Mouse (Mus musculus): Measurements from ENCODE around the gene Slc22a20. TPM values are rescaled to one million over a fixed set of nuclear protein-coding genes. Genes with fewer than 3 reads are reported as not detected.
A peak's percentile ranks its signal among the peaks of the same experiment; 100 is the strongest.

Gene Slc22a20
- polyA plus RNA-seq, 1 experiment from 2014 or later = not detected

DNA sequence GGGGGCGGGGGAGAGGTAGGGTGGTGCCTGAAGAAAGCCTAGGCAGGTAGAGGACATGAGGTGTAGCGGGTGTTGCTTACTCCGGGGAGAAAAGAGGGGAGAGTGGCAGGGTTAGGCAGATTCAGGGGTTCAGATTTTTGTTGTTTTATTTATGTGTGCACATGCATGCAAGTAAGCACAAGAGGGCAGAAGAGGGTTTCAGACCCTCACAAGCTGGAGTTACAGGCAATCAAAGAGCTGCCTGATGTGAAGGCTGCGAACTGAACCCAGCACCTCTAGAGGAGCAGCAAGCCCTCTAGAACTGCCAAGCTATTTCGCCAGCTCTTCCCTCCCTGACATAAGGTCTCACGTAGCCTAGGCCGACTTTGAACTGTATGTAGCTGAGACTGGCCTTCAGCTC is 30.6 kb upstream of the Slc22a20 start:
- Histone ChIP-seq H3K4me3 (replicated peaks; ENCODE audit: low read depth, low read length) (no peak overlapping the region), H3K4me2 (ENCODE audit: low read length) (no peak overlapping the region)

DNA sequence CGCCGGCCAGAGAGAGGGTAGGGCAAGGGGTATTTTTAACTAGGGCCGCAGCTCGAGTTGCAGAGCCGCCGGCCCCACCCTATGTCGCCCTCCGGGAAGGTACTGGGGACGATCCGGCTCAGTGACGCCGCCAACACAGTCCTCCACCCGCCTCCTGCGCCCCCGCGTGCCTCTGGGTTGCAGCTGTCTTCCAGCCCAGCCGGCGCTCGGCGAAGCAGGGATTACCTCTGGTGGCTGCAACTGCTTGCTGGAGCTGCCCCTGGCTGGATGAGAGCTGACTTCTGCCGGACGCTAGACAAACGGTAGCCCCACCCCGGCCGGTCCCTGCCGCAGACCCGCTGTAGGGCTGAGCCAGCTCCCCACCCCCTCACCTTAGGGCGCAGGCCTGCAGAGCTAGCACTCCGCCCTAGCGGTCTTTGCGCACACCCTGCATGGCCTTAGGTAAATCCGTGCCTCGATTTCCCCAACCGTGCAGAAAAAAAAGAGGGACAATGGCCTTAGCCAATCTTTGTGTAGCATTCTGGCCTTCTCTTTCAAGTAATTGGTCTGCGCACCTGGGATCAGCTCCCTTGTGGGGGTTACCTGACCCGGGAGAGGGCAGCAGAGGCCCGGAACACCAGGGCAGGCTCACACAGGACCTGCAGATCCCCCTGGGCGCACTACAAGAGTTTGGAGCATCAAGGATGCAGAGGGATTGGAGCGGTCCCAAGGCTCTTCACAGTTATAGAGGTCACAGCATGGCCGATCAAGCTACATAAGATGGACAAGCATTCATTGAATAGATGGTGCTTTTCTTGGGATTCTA is 29.8 kb upstream of the Slc22a20 start, which contains the start of gene Capn1:
Capn1 (minus strand) TSS at position 387 of the 805 bp plus-strand sequence.
- H3K27ac ChIP-seq (replicated peaks; ENCODE audit: low read depth, low read length) = peak within 1 kb of the TSS; percentile 14; the same call in 1 of the 2 replicates
- 3% methylated on average over 40 of the region's 40 CpGs for WGBS
- H3K4me3 ChIP-seq (replicated peaks; ENCODE audit: low read depth, low read length) = peak within 1 kb of the TSS; percentile 43
- H3K36me3 ChIP-seq (ENCODE audit: control insufficient read depth, insufficient read depth, low read length) = no peaks in the 10 kb centered on the region
- DNase-seq (peak; percentile 82), ATAC-seq (ENCODE audit: low FRiP score, low TSS enrichment) (peak; percentile 68)
- H3K4me1 ChIP-seq (ENCODE audit: control insufficient read depth, insufficient read depth, low read length) = no peaks in the 10 kb centered on the region
- H3K9ac ChIP-seq (replicated peaks; ENCODE audit: low read length) = peak within 1 kb of the TSS; percentile 62
- peaks cover 7% of the 10 kb centered on the region; the same call in 1 of the 2 replicates for H3K27me3 ChIP-seq (ENCODE audit: control insufficient read depth, insufficient read depth, low read length)
- no peaks in the 10 kb centered on the region for H3K9me3 ChIP-seq (ENCODE audit: control insufficient read depth, low read length)
- H3K4me2 ChIP-seq (ENCODE audit: low read length) = peak within 1 kb of the TSS; percentile 81

More for the DNA sequence above, 30.6 kb upstream of the Slc22a20 start:
- Histone ChIP-seq H3K9ac (replicated peaks; ENCODE audit: low read length) (no peak overlapping the region), H3K4me1 (ENCODE audit: control insufficient read depth, insufficient read depth, low read length) (no peaks in the 10 kb centered on the region), H3K9me3 (ENCODE audit: control insufficient read depth, low read length) (no peaks in the 10 kb centered on the region), H3K27me3 (ENCODE audit: control insufficient read depth, insufficient read depth, low read length) (peaks cover 7% of the 10 kb centered on the region; the same call in 1 of the 2 replicates), H3K27ac (replicated peaks; ENCODE audit: low read depth, low read length) (no peak overlapping the region), H3K36me3 (ENCODE audit: control insufficient read depth, insufficient read depth, low read length) (no peaks in the 10 kb centered on the region)
- WGBS = 41% methylated on average over 7 of the region's 7 CpGs
- no peak for ATAC-seq (ENCODE audit: low FRiP score, low TSS enrichment)
- DNase-seq = peak; percentile 46

DNA sequence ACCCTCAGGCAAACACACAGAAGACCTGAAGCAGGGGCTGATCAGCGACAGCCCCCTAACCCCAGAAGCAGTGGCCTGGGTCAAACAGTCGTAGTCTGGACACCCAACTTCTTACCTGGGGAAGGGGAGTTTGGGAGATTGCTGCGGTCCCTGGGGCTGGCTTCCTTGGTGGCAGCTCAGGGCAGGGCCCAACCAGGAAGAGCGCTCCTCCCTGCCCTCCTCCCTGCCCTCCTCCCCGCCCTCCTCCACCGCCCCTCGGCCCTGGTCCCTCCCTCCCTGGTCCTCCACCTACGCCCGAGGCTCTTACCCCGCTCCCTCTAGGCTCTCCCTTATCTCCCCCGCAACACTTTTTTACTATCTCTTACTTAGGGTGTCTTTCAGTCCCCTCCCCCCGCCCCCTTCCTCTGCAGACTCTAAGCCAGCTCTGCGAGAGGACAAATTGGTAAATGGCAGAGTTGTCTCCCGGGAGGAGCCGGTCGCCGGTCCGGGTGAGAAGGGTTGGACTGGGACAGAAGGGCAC is 29.1 kb upstream of the Slc22a20 start:
- peaks cover 7% of the 10 kb centered on the region; the same call in 1 of the 2 replicates for H3K27me3 ChIP-seq (ENCODE audit: control insufficient read depth, insufficient read depth, low read length)
- no peaks in the 10 kb centered on the region for H3K9me3 ChIP-seq (ENCODE audit: control insufficient read depth, low read length)
- WGBS = 2% methylated on average over 18 of the region's 18 CpGs
- H3K36me3 ChIP-seq (ENCODE audit: control insufficient read depth, insufficient read depth, low read length) = no peaks in the 10 kb centered on the region
- H3K4me2 ChIP-seq (ENCODE audit: low read length) = peak overlapping the region; percentile 81
- peak overlapping the region; percentile 62 for H3K9ac ChIP-seq (replicated peaks; ENCODE audit: low read length)
- peak overlapping the region; percentile 43 for H3K4me3 ChIP-seq (replicated peaks; ENCODE audit: low read depth, low read length)
- ATAC-seq (ENCODE audit: low FRiP score, low TSS enrichment) (peak; percentile 57), DNase-seq (peak; percentile 46)
- H3K27ac ChIP-seq (replicated peaks; ENCODE audit: low read depth, low read length) = no peak overlapping the region
- no peaks in the 10 kb centered on the region for H3K4me1 ChIP-seq (ENCODE audit: control insufficient read depth, insufficient read depth, low read length)

DNA sequence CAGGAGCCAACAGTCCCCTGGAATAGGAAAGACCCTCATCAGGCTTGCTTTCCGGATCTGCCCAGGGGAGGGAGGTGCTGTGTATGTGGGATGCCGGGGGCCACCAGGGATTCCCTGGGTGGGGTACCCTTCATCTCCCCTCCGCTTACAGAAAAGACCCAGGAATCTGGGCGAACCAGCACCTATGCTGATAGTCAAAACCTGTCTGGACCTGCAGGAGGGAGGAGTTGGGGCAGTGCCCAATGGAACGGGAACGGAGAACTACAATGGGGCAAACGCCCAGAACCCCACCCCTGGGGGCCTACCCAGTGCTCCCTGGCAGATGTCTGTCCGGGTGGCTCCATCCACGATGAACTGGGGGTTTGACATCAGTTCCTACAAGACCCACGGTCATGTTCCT is 27.7 kb upstream of the Slc22a20 start:
- Histone ChIP-seq H3K27me3 (ENCODE audit: control insufficient read depth, insufficient read depth, low read length) (peaks cover 7% of the 10 kb centered on the region; the same call in 1 of the 2 replicates), H3K4me3 (replicated peaks; ENCODE audit: low read depth, low read length) (no peak overlapping the region), H3K4me2 (ENCODE audit: low read length) (no peak overlapping the region), H3K36me3 (ENCODE audit: control insufficient read depth, insufficient read depth, low read length) (no peaks in the 10 kb centered on the region), H3K9me3 (ENCODE audit: control insufficient read depth, low read length) (no peaks in the 10 kb centered on the region), H3K4me1 (ENCODE audit: control insufficient read depth, insufficient read depth, low read length) (no peaks in the 10 kb centered on the region), H3K9ac (replicated peaks; ENCODE audit: low read length) (no peak overlapping the region), H3K27ac (replicated peaks; ENCODE audit: low read depth, low read length) (no peak overlapping the region)
- ATAC-seq (ENCODE audit: low FRiP score, low TSS enrichment) = no peak
- no peak for DNase-seq
- 86% methylated on average over 10 of the region's 10 CpGs for WGBS

DNA sequence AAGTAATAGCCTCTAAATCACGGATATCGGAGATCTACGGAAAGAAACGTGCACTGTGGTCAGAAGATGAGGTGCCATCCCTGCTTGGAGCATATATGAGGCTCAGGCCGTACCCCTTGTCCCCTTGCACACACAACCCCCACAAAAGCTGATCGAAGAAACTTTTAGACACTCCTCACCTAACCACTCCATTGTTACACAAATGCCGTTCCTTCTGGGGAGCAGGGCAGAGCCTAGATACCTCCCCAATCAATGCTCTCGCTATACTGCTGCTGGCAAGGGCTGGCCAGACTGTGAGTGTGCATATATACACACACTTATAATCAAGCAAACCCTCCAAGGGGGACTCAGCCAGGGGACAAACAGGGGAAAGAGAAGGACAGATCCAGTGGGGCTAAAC is 23.2 kb upstream of the Slc22a20 start:
- 67% methylated on average over 8 of the region's 8 CpGs for WGBS
- no peak overlapping the region for H3K4me3 ChIP-seq (replicated peaks; ENCODE audit: low read depth, low read length)
- H3K27ac ChIP-seq (replicated peaks; ENCODE audit: low read depth, low read length) = no peak overlapping the region
- DNase-seq (no peak), ATAC-seq (ENCODE audit: low FRiP score, low TSS enrichment) (no peak)
- no peak overlapping the region for H3K9ac ChIP-seq (replicated peaks; ENCODE audit: low read length)
- no peak overlapping the region for H3K4me2 ChIP-seq (ENCODE audit: low read length)
- H3K9me3 ChIP-seq (ENCODE audit: control insufficient read depth, low read length) = no peaks in the 10 kb centered on the region
- H3K4me1 ChIP-seq (ENCODE audit: control insufficient read depth, insufficient read depth, low read length) = no peaks in the 10 kb centered on the region
- no peaks in the 10 kb centered on the region for H3K36me3 ChIP-seq (ENCODE audit: control insufficient read depth, insufficient read depth, low read length)
- H3K27me3 ChIP-seq (ENCODE audit: control insufficient read depth, insufficient read depth, low read length) = no peaks in the 10 kb centered on the region; the same call in 1 of the 2 replicates

DNA sequence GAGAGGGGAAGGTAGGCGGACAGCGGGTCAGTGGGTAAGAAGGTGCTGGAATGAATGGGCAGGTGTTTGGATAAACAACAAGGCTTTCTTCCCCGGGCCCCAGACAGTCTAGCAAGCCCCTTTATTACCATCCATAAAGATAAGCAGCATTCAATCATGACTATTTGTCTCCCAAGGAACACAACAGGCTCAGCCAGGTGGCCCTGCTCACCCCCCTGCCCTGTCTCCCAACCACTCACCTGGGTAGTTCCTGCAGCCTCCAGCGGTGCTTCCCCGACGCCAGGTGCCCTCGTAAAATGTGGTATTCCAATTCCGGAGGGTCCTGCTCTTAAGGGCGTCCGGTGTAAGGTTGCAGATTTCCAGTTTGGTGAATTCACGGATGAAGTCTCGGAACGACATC is 21.1 kb upstream of the Slc22a20 start:
- no peaks in the 10 kb centered on the region for H3K36me3 ChIP-seq (ENCODE audit: control insufficient read depth, insufficient read depth, low read length)
- WGBS = 94% methylated on average over 13 of the region's 13 CpGs
- H3K9ac ChIP-seq (replicated peaks; ENCODE audit: low read length) = no peak overlapping the region
- no peak overlapping the region for H3K4me3 ChIP-seq (replicated peaks; ENCODE audit: low read depth, low read length)
- H3K4me2 ChIP-seq (ENCODE audit: low read length) = no peak overlapping the region
- DNase-seq (no peak), ATAC-seq (ENCODE audit: low FRiP score, low TSS enrichment) (no peak)
- H3K27me3 ChIP-seq (ENCODE audit: control insufficient read depth, insufficient read depth, low read length) = no peaks in the 10 kb centered on the region
- H3K27ac ChIP-seq (replicated peaks; ENCODE audit: low read depth, low read length) = no peak overlapping the region
- H3K4me1 ChIP-seq (ENCODE audit: control insufficient read depth, insufficient read depth, low read length) = no peaks in the 10 kb centered on the region
- no peaks in the 10 kb centered on the region for H3K9me3 ChIP-seq (ENCODE audit: control insufficient read depth, low read length)

DNA sequence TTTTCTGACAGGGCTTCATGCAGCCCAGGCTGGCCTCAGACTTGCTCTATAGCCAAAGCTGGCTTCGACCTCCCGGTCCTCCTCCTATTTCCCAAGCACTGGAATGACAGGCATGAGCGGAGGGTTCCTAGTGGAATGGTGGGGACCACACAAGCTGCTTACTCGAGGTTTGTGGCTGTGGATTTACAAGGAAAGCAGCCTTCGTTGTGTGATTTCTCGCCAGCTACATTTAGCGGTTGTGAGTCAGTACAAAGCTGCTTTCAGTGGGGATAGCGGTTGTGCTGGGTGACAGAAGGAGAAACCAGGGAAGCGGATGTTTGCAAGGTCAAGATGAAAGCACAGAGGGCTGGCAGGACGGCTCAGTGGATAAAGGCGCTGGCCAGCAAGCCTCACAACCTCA is 19.6 kb upstream of the Slc22a20 start:
- Histone ChIP-seq H3K27me3 (ENCODE audit: control insufficient read depth, insufficient read depth, low read length) (no peaks in the 10 kb centered on the region), H3K9ac (replicated peaks; ENCODE audit: low read length) (no peak overlapping the region), H3K27ac (replicated peaks; ENCODE audit: low read depth, low read length) (no peak overlapping the region), H3K4me1 (ENCODE audit: control insufficient read depth, insufficient read depth, low read length) (no peaks in the 10 kb centered on the region), H3K9me3 (ENCODE audit: control insufficient read depth, low read length) (no peaks in the 10 kb centered on the region), H3K36me3 (ENCODE audit: control insufficient read depth, insufficient read depth, low read length) (no peaks in the 10 kb centered on the region), H3K4me3 (replicated peaks; ENCODE audit: low read depth, low read length) (no peak overlapping the region), H3K4me2 (ENCODE audit: low read length) (no peak overlapping the region)
- 62% methylated on average over 11 of the region's 11 CpGs for WGBS
- no peak for DNase-seq
- no peak for ATAC-seq (ENCODE audit: low FRiP score, low TSS enrichment)

DNA sequence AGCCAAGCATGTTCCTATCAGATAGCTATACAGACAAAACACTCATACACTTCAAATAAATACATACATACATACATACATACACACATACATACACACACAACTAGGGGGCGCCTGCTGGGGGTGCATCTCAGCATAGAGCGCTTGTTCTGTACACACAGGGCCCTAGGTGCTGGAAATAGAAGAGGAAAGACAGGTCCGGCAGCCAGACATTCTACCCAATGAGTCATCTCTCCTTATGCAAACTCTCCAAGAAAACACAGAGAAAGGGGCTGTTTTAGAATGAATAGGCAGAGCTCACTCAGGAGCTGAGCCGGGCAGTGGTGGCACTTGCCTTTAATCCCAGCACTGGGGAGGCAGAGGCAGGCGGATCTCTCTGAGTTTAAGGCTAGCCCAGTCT is 14.0 kb upstream of the Slc22a20 start:
- no peaks in the 10 kb centered on the region for H3K27me3 ChIP-seq (ENCODE audit: control insufficient read depth, insufficient read depth, low read length)
- no peaks in the 10 kb centered on the region for H3K9me3 ChIP-seq (ENCODE audit: control insufficient read depth, low read length)
- no peak overlapping the region for H3K4me3 ChIP-seq (replicated peaks; ENCODE audit: low read depth, low read length)
- no peaks in the 10 kb centered on the region for H3K4me1 ChIP-seq (ENCODE audit: control insufficient read depth, insufficient read depth, low read length)
- WGBS = 73% methylated on average over 5 of the region's 5 CpGs
- no peak overlapping the region for H3K27ac ChIP-seq (replicated peaks; ENCODE audit: low read depth, low read length)
- no peaks in the 10 kb centered on the region for H3K36me3 ChIP-seq (ENCODE audit: control insufficient read depth, insufficient read depth, low read length)
- ATAC-seq (ENCODE audit: low FRiP score, low TSS enrichment) (no peak), DNase-seq (no peak)
- no peak overlapping the region for H3K4me2 ChIP-seq (ENCODE audit: low read length)
- H3K9ac ChIP-seq (replicated peaks; ENCODE audit: low read length) = no peak overlapping the region

DNA sequence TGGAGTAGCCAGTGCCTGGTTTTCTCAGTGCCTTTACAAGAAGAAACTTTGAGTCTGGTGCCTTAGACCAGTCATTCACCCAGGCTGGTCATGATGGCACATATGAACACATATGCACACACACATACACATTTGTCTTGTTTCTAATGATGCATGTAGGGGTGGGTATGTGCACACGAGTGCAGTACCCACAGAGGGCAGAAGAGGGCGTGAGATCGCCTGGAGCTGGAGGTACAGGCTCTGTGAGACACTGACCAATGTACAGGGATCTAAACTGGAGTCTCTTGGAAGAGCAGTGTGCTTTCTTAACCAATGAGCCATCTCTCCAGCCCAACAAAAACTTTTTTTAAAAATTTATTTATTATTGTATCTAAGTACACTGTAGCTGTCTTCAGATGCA is 12.2 kb upstream of the Slc22a20 start:
- Histone ChIP-seq H3K9me3 (ENCODE audit: control insufficient read depth, low read length) (no peaks in the 10 kb centered on the region), H3K4me2 (ENCODE audit: low read length) (no peak overlapping the region), H3K9ac (replicated peaks; ENCODE audit: low read length) (no peak overlapping the region), H3K4me1 (ENCODE audit: control insufficient read depth, insufficient read depth, low read length) (no peaks in the 10 kb centered on the region), H3K36me3 (ENCODE audit: control insufficient read depth, insufficient read depth, low read length) (no peaks in the 10 kb centered on the region), H3K27ac (replicated peaks; ENCODE audit: low read depth, low read length) (no peak overlapping the region), H3K4me3 (replicated peaks; ENCODE audit: low read depth, low read length) (no peak overlapping the region), H3K27me3 (ENCODE audit: control insufficient read depth, insufficient read depth, low read length) (no peaks in the 10 kb centered on the region)
- no peak for DNase-seq
- ATAC-seq (ENCODE audit: low FRiP score, low TSS enrichment) = no peak
- WGBS = 84% methylated on average over 3 of the region's 3 CpGs
